Mouse (Mus musculus): Measurements from ENCODE around the gene Ripk3. TPM values are rescaled to one million over a fixed set of nuclear protein-coding genes. Genes with fewer than 3 reads are reported as not detected.

The Ripk3 gene
- polyA plus RNA-seq, 1 experiment = 0.39 TPM

DNA sequence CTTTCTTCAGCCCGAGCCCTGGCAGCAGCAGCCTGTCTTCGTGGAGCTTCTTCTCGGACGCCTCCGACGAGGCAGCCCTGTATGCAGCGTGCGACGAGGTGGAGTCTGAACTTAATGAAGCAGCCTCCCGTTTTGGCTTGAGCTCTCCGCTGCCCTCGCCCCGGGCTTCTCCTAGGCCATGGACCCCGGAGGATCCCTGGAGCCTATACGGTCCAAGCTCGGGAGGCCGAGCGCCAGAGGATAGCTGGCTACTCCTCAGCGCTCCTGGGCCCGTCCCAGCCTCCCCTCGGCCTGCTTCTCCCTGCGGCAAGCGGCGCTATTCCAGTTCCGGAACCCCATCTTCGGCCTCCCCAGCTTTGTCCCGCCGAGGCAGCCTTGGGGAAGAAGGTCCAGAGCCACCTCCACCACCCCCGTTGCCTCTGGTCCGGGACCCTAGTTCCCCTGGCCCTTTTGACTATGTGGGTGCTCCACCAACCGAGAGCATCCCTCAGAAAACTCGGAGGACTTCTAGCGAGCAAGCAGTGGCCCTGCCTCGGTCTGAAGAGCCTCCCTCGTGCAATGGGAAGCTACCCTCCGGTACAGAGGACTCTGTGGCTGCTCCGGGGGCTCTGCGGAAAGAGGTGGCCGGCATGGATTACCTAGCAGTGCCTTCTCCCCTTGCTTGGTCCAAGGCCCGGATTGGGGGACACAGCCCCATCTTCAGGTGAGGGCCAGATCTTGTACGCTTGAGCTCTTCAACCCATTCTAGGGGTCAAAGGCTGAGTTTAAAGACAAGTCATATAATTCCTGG is 38.1 kb upstream of the Ripk3 start:
- 18% methylated on average over 41 of the region's 41 CpGs for WGBS
- Histone ChIP-seq H3K27ac (ENCODE audit: insufficient read depth, low read length) (no peak overlapping the region), H3K27me3 (ENCODE audit: control insufficient read depth, insufficient read depth, low read length) (peaks cover 3% of the 10 kb centered on the region; the same call in 1 of the 2 replicates), H3K4me1 (ENCODE audit: control insufficient read depth, insufficient read depth, low read length) (no peaks in the 10 kb centered on the region), H3K4me3 (replicated peaks; ENCODE audit: insufficient read depth, low read depth, low read length) (peak overlapping the region; percentile 24)
- peak in 1 of 2 experiments; percentile 30 for DNase-seq
- TF ChIP-seq CTCF (IDR thresholded peaks at IDR 0.05; ENCODE audit: borderline replicate concordance, insufficient read depth, low read depth, low read length) (no peak), POLR2A (IDR thresholded peaks at IDR 0.05; ENCODE audit: borderline replicate concordance, insufficient read depth, low read length) (no peak)

- H3K4me1 ChIP-seq (ENCODE audit: control insufficient read depth, insufficient read depth, low read length) = no peaks in the 10 kb centered on the region
- H3K27me3 ChIP-seq (ENCODE audit: control insufficient read depth, insufficient read depth, low read length) = peaks cover 3% of the 10 kb centered on the region; the same call in 1 of the 2 replicates
- 7% methylated on average over 15 of the region's 15 CpGs for WGBS
- peak overlapping the region; percentile 24 for H3K4me3 ChIP-seq (replicated peaks; ENCODE audit: insufficient read depth, low read depth, low read length)
- TF ChIP-seq POLR2A (IDR thresholded peaks at IDR 0.05; ENCODE audit: borderline replicate concordance, insufficient read depth, low read length) (no peak), CTCF (IDR thresholded peaks at IDR 0.05; ENCODE audit: borderline replicate concordance, insufficient read depth, low read depth, low read length) (no peak)
- H3K27ac ChIP-seq (ENCODE audit: insufficient read depth, low read length) = no peak overlapping the region
- DNase-seq = no peak
Observed at GRCm38 (mm10) chr14:55826142-55826541, 37.5 kb upstream of the Ripk3 start.

GRCm38 (mm10) chr14:55825216-55826051 is 36.8 kb upstream of the Ripk3 start:
- Histone ChIP-seq H3K27ac (ENCODE audit: insufficient read depth, low read length) (no peak overlapping the region), H3K4me1 (ENCODE audit: control insufficient read depth, insufficient read depth, low read length) (no peaks in the 10 kb centered on the region), H3K27me3 (ENCODE audit: control insufficient read depth, insufficient read depth, low read length) (peaks cover 3% of the 10 kb centered on the region; the same call in 1 of the 2 replicates), H3K4me3 (replicated peaks; ENCODE audit: insufficient read depth, low read depth, low read length) (no peak overlapping the region)
- peak in 1 of 2 experiments; percentile 10 for DNase-seq
- TF ChIP-seq POLR2A (IDR thresholded peaks at IDR 0.05; ENCODE audit: borderline replicate concordance, insufficient read depth, low read length) (no peak), CTCF (IDR thresholded peaks at IDR 0.05; ENCODE audit: borderline replicate concordance, insufficient read depth, low read depth, low read length) (no peak)
- WGBS = 2% methylated on average over 19 of the region's 37 CpGs

GRCm38 (mm10) chr14:55824481-55825215 is 36.0 kb upstream of the Ripk3 start:
- 8% methylated on average over 32 of the region's 32 CpGs for WGBS
- H3K27me3 ChIP-seq (ENCODE audit: control insufficient read depth, insufficient read depth, low read length) = peaks cover 3% of the 10 kb centered on the region; the same call in 1 of the 2 replicates
- H3K27ac ChIP-seq (ENCODE audit: insufficient read depth, low read length) = no peak overlapping the region
- peak in 1 of 2 experiments; percentile 3 for DNase-seq
- H3K4me3 ChIP-seq (replicated peaks; ENCODE audit: insufficient read depth, low read depth, low read length) = no peak overlapping the region
- H3K4me1 ChIP-seq (ENCODE audit: control insufficient read depth, insufficient read depth, low read length) = no peaks in the 10 kb centered on the region
- TF ChIP-seq CTCF (IDR thresholded peaks at IDR 0.05; ENCODE audit: borderline replicate concordance, insufficient read depth, low read depth, low read length) (no peak), POLR2A (IDR thresholded peaks at IDR 0.05; ENCODE audit: borderline replicate concordance, insufficient read depth, low read length) (no peak)

DNA sequence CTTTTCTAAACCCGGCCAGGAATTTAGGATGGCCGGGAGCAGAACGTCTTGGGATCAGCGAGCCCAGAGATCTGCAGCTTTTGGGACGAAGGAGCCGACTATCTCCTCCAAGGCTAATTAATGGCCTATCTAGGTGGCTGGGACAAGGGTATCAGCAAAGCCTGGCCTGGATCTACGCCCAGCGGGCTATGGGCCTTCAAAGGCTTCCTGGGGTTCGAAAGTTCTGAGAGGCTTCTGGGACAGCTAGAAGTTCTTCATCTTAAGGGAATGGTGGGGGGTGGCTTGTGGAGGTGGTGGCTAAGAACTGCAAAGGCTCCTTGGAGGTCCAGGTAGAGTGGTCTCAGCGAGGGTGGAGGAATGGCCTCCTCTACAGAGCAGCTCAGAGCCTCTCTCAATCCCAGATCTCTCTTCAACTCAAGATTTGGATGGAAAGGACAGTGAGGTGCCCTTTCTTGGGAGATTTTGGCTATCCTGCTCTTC is 35.4 kb upstream of the Ripk3 start:
- no peak for DNase-seq

GRCm38 (mm10) chr14:55822991-55823762 is 34.5 kb upstream of the Ripk3 start, which contains the start of gene Nfatc4:
Gene Nfatc4 (plus strand): TSS chr14:55823144.
- TF ChIP-seq CTCF (IDR thresholded peaks at IDR 0.05; ENCODE audit: borderline replicate concordance, insufficient read depth, low read depth, low read length) (no peak), POLR2A (IDR thresholded peaks at IDR 0.05; ENCODE audit: borderline replicate concordance, insufficient read depth, low read length) (no peak)

More for the DNA sequence above, 35.4 kb upstream of the Ripk3 start:
- peaks cover 3% of the 10 kb centered on the region; the same call in 1 of the 2 replicates for H3K27me3 ChIP-seq (ENCODE audit: control insufficient read depth, insufficient read depth, low read length)
- TF ChIP-seq CTCF (IDR thresholded peaks at IDR 0.05; ENCODE audit: borderline replicate concordance, insufficient read depth, low read depth, low read length) (no peak), POLR2A (IDR thresholded peaks at IDR 0.05; ENCODE audit: borderline replicate concordance, insufficient read depth, low read length) (no peak)
- no peaks in the 10 kb centered on the region for H3K4me1 ChIP-seq (ENCODE audit: control insufficient read depth, insufficient read depth, low read length)
- WGBS = 30% methylated on average over 10 of the region's 10 CpGs
- H3K27ac ChIP-seq (ENCODE audit: insufficient read depth, low read length) = no peak overlapping the region
- no peak overlapping the region for H3K4me3 ChIP-seq (replicated peaks; ENCODE audit: insufficient read depth, low read depth, low read length)

More at GRCm38 (mm10) chr14:55822991-55823762, 34.5 kb upstream of the Ripk3 start, which contains the start of gene Nfatc4:
- H3K4me1 ChIP-seq (ENCODE audit: control insufficient read depth, insufficient read depth, low read length) = no peaks in the 10 kb centered on the region
- DNase-seq = peak; percentile 24 to 31
- H3K27ac ChIP-seq (ENCODE audit: insufficient read depth, low read length) = no peak within 1 kb of the TSS
- WGBS = 1% methylated on average over 39 of the region's 46 CpGs
- peak within 1 kb of the TSS; percentile 33 for H3K4me3 ChIP-seq (replicated peaks; ENCODE audit: insufficient read depth, low read depth, low read length)
- peaks cover 3% of the 10 kb centered on the region; the same call in 1 of the 2 replicates for H3K27me3 ChIP-seq (ENCODE audit: control insufficient read depth, insufficient read depth, low read length)
